Mouse (Mus musculus): ENCODE measurements around the gene Klf15. TPM values are rescaled to one million over a fixed set of nuclear protein-coding genes. Genes with fewer than 3 reads are reported as not detected.

The Klf15 gene
- polyA plus RNA-seq, 1 experiment from 2014 or later, result 9.0 TPM

- Histone ChIP-seq H3K27ac (no peak overlapping the region), H3K4me2 (replicated peaks) (no peak overlapping the region), H3K9me3 (no peaks in the 10 kb centered on the region), H3K36me3 (no peaks in the 10 kb centered on the region), H3K9ac (replicated peaks) (no peak overlapping the region), H3K27me3 (no peaks in the 10 kb centered on the region), H3K4me3 (replicated peaks) (no peak overlapping the region), H3K4me1 (replicated peaks) (peaks cover 16% of the 10 kb centered on the region; the same call in 1 of the 2 replicates)
- 36% methylated on average over 4 of the region's 4 CpGs for WGBS
- no peak for ATAC-seq
These were observed 37.1 kb downstream of the Klf15 start for GRCm38 (mm10) chr6:90499509-90499908.

GRCm38 (mm10) chr6:90501222-90501940 lies 39.0 kb downstream of the Klf15 start:
- H3K36me3 ChIP-seq, result no peaks in the 10 kb centered on the region
- WGBS, result 78% methylated on average over 8 of the region's 8 CpGs
- peaks cover 7% of the 10 kb centered on the region; the same call in 1 of the 2 replicates for H3K4me1 ChIP-seq (replicated peaks)
- no peak overlapping the region for H3K4me3 ChIP-seq (replicated peaks)
- H3K9me3 ChIP-seq, result no peaks in the 10 kb centered on the region
- no peak overlapping the region for H3K9ac ChIP-seq (replicated peaks)
- no peak overlapping the region for H3K27ac ChIP-seq
- H3K27me3 ChIP-seq, result no peaks in the 10 kb centered on the region
- H3K4me2 ChIP-seq (replicated peaks), result no peak overlapping the region
- ATAC-seq, result no peak

GRCm38 (mm10) chr6:90505906-90506305 lies 43.5 kb downstream of the Klf15 start:
- Histone ChIP-seq H3K4me2 (replicated peaks) (no peak overlapping the region), H3K27ac (no peak overlapping the region), H3K4me3 (replicated peaks) (no peak overlapping the region), H3K4me1 (replicated peaks) (peaks cover 23% of the 10 kb centered on the region), H3K9me3 (no peaks in the 10 kb centered on the region), H3K9ac (replicated peaks) (no peak overlapping the region), H3K36me3 (no peaks in the 10 kb centered on the region), H3K27me3 (no peaks in the 10 kb centered on the region)
- no peak for ATAC-seq
- WGBS, result 77% methylated on average over 6 of the region's 6 CpGs

GRCm38 (mm10) chr6:90506673-90507311 lies 44.4 kb downstream of the Klf15 start:
- peak; percentile 84 for ATAC-seq

GRCm38 (mm10) chr6:90507443-90507842 lies 45.1 kb downstream of the Klf15 start:
- peaks cover 23% of the 10 kb centered on the region for H3K4me1 ChIP-seq (replicated peaks)
- no peak overlapping the region for H3K4me3 ChIP-seq (replicated peaks)
- no peaks in the 10 kb centered on the region for H3K27me3 ChIP-seq
- no peak overlapping the region for H3K4me2 ChIP-seq (replicated peaks)
- no peak for ATAC-seq
- peak overlapping the region; percentile 15 for H3K27ac ChIP-seq
- no peaks in the 10 kb centered on the region for H3K9me3 ChIP-seq
- no peaks in the 10 kb centered on the region for H3K36me3 ChIP-seq
- H3K9ac ChIP-seq (replicated peaks), result no peak overlapping the region

More at GRCm38 (mm10) chr6:90506673-90507311, 44.4 kb downstream of the Klf15 start:
- Histone ChIP-seq H3K4me2 (replicated peaks) (no peak overlapping the region), H3K4me1 (replicated peaks) (peaks cover 23% of the 10 kb centered on the region), H3K27me3 (no peaks in the 10 kb centered on the region), H3K9me3 (no peaks in the 10 kb centered on the region), H3K27ac (peak overlapping the region; percentile 15), H3K4me3 (replicated peaks) (no peak overlapping the region), H3K36me3 (no peaks in the 10 kb centered on the region), H3K9ac (replicated peaks) (no peak overlapping the region)
- WGBS, result 68% methylated on average over 16 of the region's 16 CpGs

GRCm38 (mm10) chr6:90508197-90508624 lies 45.8 kb downstream of the Klf15 start:
- no peak overlapping the region for H3K4me2 ChIP-seq (replicated peaks)
- H3K36me3 ChIP-seq, result no peaks in the 10 kb centered on the region
- H3K27ac ChIP-seq, result no peak overlapping the region
- peaks cover 23% of the 10 kb centered on the region for H3K4me1 ChIP-seq (replicated peaks)
- H3K4me3 ChIP-seq (replicated peaks), result no peak overlapping the region
- no peaks in the 10 kb centered on the region for H3K9me3 ChIP-seq
- no peaks in the 10 kb centered on the region for H3K27me3 ChIP-seq
- peak; percentile 55 for ATAC-seq
- H3K9ac ChIP-seq (replicated peaks), result no peak overlapping the region
- WGBS, result 41% methylated on average over 4 of the region's 4 CpGs

- no peaks in the 10 kb centered on the region for H3K36me3 ChIP-seq
- H3K27me3 ChIP-seq, result no peaks in the 10 kb centered on the region
- no peak overlapping the region for H3K4me2 ChIP-seq (replicated peaks)
- no peak for ATAC-seq
- H3K4me1 ChIP-seq (replicated peaks), result peaks cover 23% of the 10 kb centered on the region
- no peak overlapping the region for H3K27ac ChIP-seq
- 80% methylated on average over 6 of the region's 6 CpGs for WGBS
- no peak overlapping the region for H3K4me3 ChIP-seq (replicated peaks)
- H3K9ac ChIP-seq (replicated peaks), result no peak overlapping the region
- H3K9me3 ChIP-seq, result no peaks in the 10 kb centered on the region
These were observed 46.7 kb downstream of the Klf15 start for GRCm38 (mm10) chr6:90509085-90509484.

GRCm38 (mm10) chr6:90512416-90512815 lies 50.0 kb downstream of the Klf15 start:
- no peak for ATAC-seq
- Histone ChIP-seq H3K4me1 (replicated peaks) (peaks cover 16% of the 10 kb centered on the region), H3K4me2 (replicated peaks) (no peak overlapping the region), H3K9me3 (no peaks in the 10 kb centered on the region), H3K27ac (no peak overlapping the region), H3K27me3 (no peaks in the 10 kb centered on the region), H3K9ac (replicated peaks) (no peak overlapping the region), H3K36me3 (no peaks in the 10 kb centered on the region), H3K4me3 (replicated peaks) (no peak overlapping the region)
- WGBS, result 86% methylated on average over 5 of the region's 5 CpGs

GRCm38 (mm10) chr6:90513074-90513856 lies 50.9 kb downstream of the Klf15 start:
- ATAC-seq, result no peak

GRCm38 (mm10) chr6:90514369-90514768 lies 52.0 kb downstream of the Klf15 start:
- Histone ChIP-seq H3K4me2 (replicated peaks) (no peak overlapping the region), H3K27me3 (no peaks in the 10 kb centered on the region), H3K9ac (replicated peaks) (no peak overlapping the region), H3K36me3 (no peaks in the 10 kb centered on the region), H3K9me3 (no peaks in the 10 kb centered on the region), H3K4me1 (replicated peaks) (no peaks in the 10 kb centered on the region), H3K27ac (no peak overlapping the region), H3K4me3 (replicated peaks) (no peak overlapping the region)
- peak; percentile 34; the same call in 1 of the 2 replicates for ATAC-seq

More at GRCm38 (mm10) chr6:90513074-90513856, 50.9 kb downstream of the Klf15 start:
- Histone ChIP-seq H3K36me3 (no peaks in the 10 kb centered on the region), H3K9me3 (no peaks in the 10 kb centered on the region), H3K4me3 (replicated peaks) (no peak overlapping the region), H3K4me1 (replicated peaks) (peaks cover 9% of the 10 kb centered on the region), H3K9ac (replicated peaks) (no peak overlapping the region), H3K4me2 (replicated peaks) (no peak overlapping the region), H3K27me3 (no peaks in the 10 kb centered on the region), H3K27ac (no peak overlapping the region)
- 74% methylated on average over 5 of the region's 5 CpGs for WGBS

GRCm38 (mm10) chr6:90514883-90515405 lies 52.6 kb downstream of the Klf15 start:
- Histone ChIP-seq H3K4me3 (replicated peaks) (no peak overlapping the region), H3K9ac (replicated peaks) (no peak overlapping the region), H3K9me3 (no peaks in the 10 kb centered on the region), H3K4me1 (replicated peaks) (no peaks in the 10 kb centered on the region), H3K27ac (no peak overlapping the region), H3K27me3 (no peaks in the 10 kb centered on the region), H3K4me2 (replicated peaks) (no peak overlapping the region), H3K36me3 (no peaks in the 10 kb centered on the region)
- 40% methylated on average over 4 of the region's 4 CpGs for WGBS
- peak; percentile 83 for ATAC-seq

GRCm38 (mm10) chr6:90518892-90519291 lies 56.5 kb downstream of the Klf15 start:
- ATAC-seq, result no peak
- no peak overlapping the region for H3K4me3 ChIP-seq (replicated peaks)

More at GRCm38 (mm10) chr6:90518892-90519291, 56.5 kb downstream of the Klf15 start:
- WGBS, result 74% methylated on average over 3 of the region's 3 CpGs
- no peaks in the 10 kb centered on the region for H3K36me3 ChIP-seq
- no peak overlapping the region for H3K9ac ChIP-seq (replicated peaks)
- H3K4me2 ChIP-seq (replicated peaks), result no peak overlapping the region
- no peak overlapping the region for H3K27ac ChIP-seq
- H3K4me1 ChIP-seq (replicated peaks), result no peaks in the 10 kb centered on the region
- no peaks in the 10 kb centered on the region for H3K27me3 ChIP-seq
- H3K9me3 ChIP-seq, result no peaks in the 10 kb centered on the region
